Mouse (Mus musculus): ENCODE results near the gene Ctnna3.
"Not testable (repeated sequence)": the region's sequence is repeated elsewhere in the genome, so short reads cannot be mapped to it uniquely, and the experiment has no call there.

The Ctnna3 gene

DNA sequence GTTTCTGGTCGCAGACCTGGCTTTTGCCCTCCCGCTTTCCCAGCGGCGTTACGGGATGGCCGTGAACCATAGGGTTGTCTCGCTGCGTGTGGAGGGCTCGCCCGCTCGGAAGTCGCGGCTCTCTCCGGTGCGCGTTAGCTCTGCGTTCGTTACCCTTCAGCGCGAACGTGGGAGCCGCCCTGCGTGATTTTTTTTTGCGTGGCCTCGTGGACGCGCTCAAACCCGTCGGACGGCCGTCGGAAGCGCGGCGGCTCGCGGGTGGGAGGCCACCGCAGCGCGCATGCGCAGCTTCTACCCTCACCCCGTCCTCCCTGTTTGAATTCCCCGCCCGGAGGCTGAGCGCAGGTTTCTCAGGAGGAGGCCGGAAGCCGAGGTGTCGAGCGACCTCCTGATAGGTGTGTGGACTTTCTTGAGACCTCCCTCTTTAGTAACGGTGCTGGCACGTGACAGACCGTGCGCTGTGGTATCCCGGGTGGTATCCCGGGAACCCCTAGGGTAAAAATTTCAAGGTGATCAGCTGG is at the start of gene Ctnna3:
Gene Ctnna3, plus strand, starts transcription at position 314 of the 521 bp plus-strand sequence.
- peak; percentile 85 for DNase-seq (ENCODE audit: low read depth)

DNA sequence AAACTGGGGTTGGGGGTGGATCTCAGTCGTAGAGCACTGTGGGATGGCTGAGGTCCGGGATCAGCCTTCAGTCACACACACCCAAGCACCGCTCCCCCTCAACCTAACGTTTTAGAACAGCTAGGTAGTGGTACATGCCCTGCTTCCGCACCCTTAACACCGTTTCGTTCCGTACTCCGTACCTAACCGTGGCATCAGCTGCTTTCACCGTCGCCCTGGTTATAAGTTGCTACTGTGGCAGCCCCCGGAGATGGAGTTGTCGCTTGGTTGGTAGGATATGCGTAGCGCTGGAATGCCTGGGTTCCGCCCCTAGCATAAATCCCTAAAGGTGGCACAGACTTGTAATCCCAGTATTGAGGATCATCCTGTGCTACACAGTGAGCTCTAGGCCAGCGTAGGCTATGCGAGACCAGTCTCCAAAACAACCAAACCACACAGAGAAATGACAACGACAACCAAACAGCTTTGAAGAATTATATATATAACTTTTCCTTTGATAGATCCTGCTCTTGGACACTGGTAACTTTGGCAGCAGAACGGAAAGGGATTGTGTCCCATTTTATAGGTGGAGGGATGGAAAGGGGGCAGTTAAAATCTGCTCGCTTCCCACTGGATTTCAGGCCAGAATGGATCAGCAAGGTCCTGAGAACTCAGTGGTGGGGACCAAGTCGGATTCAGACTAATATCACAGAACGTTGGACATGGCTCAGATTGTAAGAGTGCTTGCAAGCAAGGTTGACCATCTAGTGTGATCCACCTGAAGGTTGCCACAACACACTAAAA is 48.2 kb upstream of the Ctnna3 start, which contains the start of gene Sirt1:
Gene Sirt1, minus strand, starts transcription at position 207 of the 783 bp plus-strand sequence.
- DNase-seq (ENCODE audit: low read depth): peak; percentile 11

GRCm38 (mm10) chr10:63382372-63383279 is 47.3 kb upstream of the Ctnna3 start, which contains the start of gene Dnajc12:
TSS of gene Dnajc12 (plus strand) at chr10:63382443.
- peak; percentile 96 for DNase-seq (ENCODE audit: low read depth)

GRCm38 (mm10) chr10:63385897-63386296 is 44.0 kb upstream of the Ctnna3 start:
- peak; percentile 13 for DNase-seq (ENCODE audit: low read depth)

GRCm38 (mm10) chr10:63386444-63386843 is 43.5 kb upstream of the Ctnna3 start:
- DNase-seq (ENCODE audit: low read depth): peak; percentile 85

GRCm38 (mm10) chr10:63386991-63387390 is 42.9 kb upstream of the Ctnna3 start:
- peak; percentile 21 for DNase-seq (ENCODE audit: low read depth)

DNA sequence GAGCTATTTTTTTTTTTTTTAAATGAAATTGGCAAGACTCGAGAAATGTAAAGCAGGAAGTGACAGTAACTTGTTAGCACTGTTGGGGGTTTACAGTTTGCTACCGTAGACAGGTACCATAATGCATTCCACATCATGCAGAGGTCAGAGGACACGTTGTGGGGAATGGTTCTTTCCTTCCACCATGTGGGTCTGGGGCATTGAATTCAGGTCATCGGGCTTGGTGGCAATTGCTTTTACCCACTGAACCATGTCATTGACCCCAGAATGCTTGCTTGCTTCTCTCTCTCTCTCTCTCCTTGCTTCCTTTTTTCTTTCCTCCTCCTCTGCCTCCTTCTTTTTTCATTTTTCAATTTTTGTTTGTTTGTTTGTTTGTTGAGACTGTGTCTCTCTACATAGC is 41.0 kb upstream of the Ctnna3 start:
- no peak for DNase-seq (ENCODE audit: low read depth)

DNA sequence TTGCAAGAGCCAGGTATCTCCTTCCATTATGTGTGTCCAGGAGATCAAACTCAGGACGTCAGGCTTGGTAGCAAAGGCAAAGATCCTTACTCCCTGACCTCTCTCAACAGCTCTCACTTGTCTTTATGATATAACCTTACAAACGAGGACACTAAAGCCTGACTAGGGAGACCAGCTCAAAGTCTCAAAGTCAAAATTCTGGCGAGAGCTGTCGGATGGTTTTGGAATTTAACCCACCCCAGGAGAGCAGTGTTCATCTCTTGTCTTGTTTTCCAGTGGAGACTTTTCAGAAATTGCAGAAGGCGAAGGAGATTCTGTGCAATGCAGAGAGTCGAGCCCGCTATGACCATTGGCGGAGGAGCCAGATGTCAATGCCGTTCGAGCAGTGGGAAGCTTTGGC is 32.9 kb upstream of the Ctnna3 start:
- no peak for DNase-seq (ENCODE audit: low read depth)

GRCm38 (mm10) chr10:63402731-63403504 is 27.0 kb upstream of the Ctnna3 start:
- DNase-seq (ENCODE audit: low read depth): no peak

DNA sequence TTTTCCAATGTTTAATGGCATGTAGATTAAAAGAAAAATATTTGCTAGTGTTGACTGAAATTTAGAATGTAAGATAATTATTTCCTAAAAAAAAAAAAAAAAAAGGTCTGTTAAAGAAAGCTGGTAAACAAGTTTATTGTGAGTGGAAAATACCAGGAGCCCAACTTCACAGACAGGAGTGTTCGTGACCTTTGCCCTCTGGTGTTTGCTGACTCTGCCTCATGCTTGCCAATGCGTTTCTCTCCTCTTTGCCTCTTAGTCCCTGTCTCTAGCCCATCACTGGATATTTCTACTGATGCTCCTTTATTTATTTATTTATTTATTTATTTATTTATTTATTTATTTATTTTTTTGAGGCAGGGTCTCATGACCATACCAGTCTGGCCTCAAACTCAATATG is 26.3 kb upstream of the Ctnna3 start:
- no peak for DNase-seq (ENCODE audit: low read depth)

GRCm38 (mm10) chr10:63410162-63410956 is 19.5 kb upstream of the Ctnna3 start:
- DNase-seq (ENCODE audit: low read depth): no peak

GRCm38 (mm10) chr10:63411674-63412073 is 18.2 kb upstream of the Ctnna3 start:
- not testable (repeated sequence) for DNase-seq (ENCODE audit: low read depth)

DNA sequence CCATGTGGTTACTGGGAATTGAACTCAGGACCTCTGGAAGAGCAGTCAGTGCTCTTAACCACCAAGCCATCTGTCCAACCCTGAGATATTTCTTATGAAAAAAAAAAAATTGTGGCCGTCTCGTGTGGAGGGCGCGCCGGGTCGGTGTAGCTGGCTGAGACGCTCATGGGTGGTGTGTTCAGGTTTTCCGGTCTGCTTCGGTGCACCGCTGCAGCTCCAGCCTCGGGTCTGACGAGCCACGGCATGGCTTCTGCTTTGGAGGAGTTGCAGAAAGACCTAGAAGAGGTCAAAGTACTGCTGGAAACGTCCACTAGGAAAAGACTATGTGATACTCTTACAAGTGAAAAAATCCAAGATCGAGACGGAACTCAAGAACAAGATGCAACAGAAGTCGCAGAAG is 17.1 kb upstream of the Ctnna3 start:
- no peak for DNase-seq (ENCODE audit: low read depth)

DNA sequence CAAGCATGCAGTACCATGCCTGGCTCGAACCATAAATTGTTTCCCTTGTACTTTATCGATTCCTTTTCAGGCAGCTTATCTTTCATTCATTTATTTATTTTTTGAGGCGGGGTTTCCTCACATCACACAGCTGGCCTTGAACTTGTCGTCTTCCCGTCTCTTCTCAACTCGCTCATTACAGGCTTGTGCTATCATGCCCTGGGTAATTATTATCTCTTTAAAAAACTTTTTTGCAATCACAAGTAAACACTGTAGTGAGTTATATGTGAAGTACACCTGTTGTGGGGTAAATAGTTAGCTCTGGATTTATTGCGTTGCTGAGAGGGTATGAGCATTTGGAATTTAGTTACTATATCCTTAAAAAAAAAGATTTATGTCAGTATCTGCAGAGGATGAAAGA is 14.6 kb upstream of the Ctnna3 start:
- DNase-seq (ENCODE audit: low read depth): no peak

DNA sequence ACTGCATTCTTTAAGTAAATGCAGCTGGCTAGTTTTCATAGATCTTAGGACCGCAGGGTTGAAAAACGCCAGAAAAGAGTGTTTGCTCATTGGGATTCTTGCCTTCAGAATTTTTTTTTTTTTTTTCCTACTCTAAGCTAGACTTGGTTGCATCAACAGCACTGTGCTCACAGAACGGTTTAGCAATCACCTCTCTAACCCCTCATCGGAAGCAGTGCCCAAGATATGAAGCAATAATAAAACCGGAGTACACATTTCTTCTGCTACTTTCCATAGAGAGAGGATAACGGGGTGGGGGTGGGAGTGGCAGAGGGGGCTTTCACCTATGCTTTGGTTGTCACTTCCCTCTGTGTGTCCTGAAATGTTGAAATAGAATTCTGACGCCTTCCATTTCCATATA is 14.0 kb upstream of the Ctnna3 start:
- no peak for DNase-seq (ENCODE audit: low read depth)

GRCm38 (mm10) chr10:63417061-63417460 is 12.8 kb upstream of the Ctnna3 start:
- DNase-seq (ENCODE audit: low read depth): no peak

DNA sequence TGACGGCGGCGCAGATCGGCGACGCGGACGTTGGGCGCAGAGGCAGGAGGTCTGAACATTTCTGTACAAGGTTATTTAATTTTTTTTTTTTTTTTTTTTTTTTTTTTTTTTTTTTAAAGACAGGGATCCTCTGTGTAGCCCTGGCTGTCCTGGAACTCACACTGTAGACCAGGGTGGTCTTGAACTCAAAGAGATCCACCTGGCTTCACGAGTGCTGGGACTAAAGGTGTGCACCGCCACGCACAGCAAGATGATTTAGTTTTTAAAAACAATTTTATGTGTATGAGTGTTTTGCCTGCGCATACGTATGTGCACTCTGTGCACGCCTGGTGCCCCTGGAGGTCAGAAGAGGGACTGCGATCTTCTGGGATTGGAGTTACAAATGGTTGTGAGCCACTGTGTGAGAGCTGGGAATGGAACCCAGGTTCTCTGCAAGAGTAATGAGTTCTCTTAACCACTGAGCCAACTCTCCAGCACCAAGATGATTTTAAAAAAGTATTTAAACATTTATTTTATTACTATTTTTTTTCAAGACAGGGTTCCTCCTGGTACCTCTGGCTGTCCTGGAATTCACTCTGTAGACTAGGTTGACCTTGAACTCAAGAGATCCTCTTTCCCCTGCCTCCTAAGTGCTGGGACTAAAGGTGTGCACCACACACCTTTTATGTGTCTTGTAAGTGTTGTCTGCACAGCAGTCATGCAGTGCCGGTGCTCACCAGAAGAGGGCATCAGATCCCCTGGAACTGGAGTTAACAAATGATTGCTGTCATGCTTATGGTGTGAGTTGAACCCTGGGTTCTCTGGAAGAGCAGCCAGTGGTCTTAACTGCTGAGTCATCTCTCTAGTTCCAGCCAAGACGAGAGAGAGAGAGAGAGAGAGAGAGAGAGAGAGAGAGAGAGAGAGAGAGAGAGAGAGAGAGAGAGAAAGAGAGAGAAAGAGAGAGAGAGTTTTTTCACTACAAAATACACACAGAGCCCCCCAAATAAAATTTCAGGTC is 7.9 kb upstream of the Ctnna3 start, which contains the start of gene Gm7075:
Gene Gm7075, minus strand, starts transcription at position 51 of the 997 bp plus-strand sequence.
- no peak for DNase-seq (ENCODE audit: low read depth)

- DNase-seq (ENCODE audit: low read depth): no peak
Observed at GRCm38 (mm10) chr10:63422736-63422992, 7.2 kb upstream of the Ctnna3 start.

GRCm38 (mm10) chr10:63423591-63424474 is 6.1 kb upstream of the Ctnna3 start:
- DNase-seq (ENCODE audit: low read depth): no peak

Measured in c-Kit-positive CD71-positive TER-119-negative erythroid progenitor cells, embryonic 14.5 days (primary cell).